Mouse (Mus musculus) spleen, adult 18-20 months (tissue): ENCODE measurements around the gene Tmem175.

Experiments
- DNase-seq, 2 experiments: peaks; one replicate each; pipeline ENCODE4 v3.0.0; 2022; ENCODE audit warnings: mixed read lengths in 2 of 2

Tmem175 gene

DNA sequence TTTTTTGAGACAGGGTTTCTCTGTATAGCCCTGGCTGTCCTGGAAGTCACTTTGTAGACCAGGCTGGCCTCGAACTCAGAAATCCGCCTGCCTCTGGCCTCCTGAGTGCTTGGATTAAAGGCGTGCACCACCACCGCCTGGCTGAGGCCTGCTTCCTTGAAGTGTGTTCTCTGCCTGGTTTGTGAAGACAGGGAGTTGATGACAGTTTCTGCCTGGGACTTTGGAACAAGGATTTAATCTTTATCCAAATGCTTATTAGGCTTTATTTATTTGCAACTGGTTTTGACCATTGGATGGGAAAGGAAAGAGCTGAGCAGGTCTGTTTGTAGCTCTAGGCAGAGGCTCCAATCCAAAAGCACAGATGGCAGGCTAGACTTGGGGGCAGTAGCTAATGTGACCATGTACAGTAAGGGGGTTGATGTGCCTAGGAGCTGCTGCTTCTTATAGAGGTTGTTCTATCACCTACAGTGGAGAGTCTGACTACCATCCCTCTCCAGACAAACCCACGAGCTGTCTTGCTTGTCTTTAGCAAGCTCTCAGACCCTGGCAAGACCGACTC is 48.8 kb downstream of the Tmem175 start:
- DNase-seq: no peak

- no peak for DNase-seq
Observed at GRCm38 (mm10) chr5:108679909-108680308, 50.3 kb downstream of the Tmem175 start.

GRCm38 (mm10) chr5:108680871-108681270 is 51.3 kb downstream of the Tmem175 start:
- no peak for DNase-seq

GRCm38 (mm10) chr5:108689091-108689490 is 59.5 kb downstream of the Tmem175 start:
- no peak for DNase-seq

- no peak for DNase-seq
Observed at GRCm38 (mm10) chr5:108691152-108691551, 61.6 kb downstream of the Tmem175 start.

GRCm38 (mm10) chr5:108692271-108692670 is 62.7 kb downstream of the Tmem175 start, which contains the start of gene Fgfrl1:
Gene Fgfrl1, plus strand, starts transcription at chr5:108692382.
- DNase-seq: peak; percentile 54 to 74

DNA sequence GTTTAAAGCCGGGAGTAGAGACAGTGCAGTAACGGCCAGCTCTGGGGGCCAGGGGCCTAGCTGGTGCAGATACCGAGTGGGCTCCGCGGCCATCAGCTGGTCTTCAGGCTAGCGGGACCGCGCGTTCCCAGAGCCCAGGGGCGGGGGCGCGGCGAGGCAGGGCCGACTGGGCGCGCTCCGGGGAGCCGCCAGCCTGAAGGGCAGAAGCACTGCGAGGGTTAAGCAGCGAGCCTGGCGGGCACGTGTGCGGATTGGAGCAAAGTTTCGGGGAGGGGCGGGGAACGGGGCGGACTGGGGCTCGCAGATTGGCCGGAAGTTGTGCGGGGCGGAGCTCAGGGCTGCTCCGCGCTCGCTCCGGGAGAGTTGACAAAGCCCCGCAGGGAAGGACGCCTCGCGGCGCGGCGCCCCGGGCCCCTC is 64.3 kb downstream of the Tmem175 start:
- peak; percentile 73 to 79 for DNase-seq

DNA sequence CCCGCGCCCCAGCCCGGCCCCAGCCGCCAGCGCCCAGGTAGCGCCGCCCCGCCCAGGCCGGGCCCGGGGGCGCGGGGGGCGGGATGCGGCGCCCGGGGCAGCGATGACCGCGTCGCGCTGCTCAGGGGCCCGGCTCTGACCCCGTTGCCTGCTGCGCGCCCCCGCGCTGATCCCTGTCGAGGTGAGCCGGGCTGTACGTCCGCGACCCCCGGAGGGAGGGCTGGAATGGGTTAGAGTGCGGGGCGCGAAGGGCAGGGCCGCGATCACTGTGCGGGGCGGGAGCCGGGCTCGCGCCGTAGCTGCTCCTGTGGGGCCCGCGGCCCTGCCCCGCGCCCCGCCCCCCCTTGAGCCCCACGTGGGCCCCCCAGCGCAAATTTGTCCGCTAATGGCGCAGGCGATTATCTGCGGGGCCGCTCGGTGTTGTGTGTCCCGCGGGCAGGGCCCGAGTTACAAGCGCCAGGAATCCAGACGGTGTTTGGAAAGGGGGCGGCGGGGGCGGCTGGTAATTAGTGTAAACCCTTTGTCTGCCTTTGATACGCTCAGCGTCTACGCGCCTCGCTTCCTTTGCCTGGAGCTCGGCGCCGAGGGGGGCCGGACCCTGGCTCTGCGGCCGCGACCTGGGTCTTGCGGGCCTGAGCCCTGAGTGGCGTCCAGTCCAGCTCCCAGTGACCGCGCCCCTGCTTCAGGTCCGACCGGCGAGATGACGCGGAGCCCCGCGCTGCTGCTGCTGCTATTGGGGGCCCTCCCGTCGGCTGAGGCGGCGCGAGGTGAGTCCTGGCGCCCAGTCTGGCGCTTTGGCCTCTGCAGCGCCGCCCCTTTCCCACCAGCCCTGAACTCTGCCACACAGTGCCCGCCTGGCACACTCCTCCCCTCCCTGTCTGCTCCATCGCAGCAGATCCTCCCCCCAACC is 65.0 kb downstream of the Tmem175 start:
- peak; percentile 29 to 40 for DNase-seq

GRCm38 (mm10) chr5:108695861-108696260 is 66.3 kb downstream of the Tmem175 start:
- no peak for DNase-seq

- DNase-seq: no peak
Observed at GRCm38 (mm10) chr5:108696542-108696941, 67.0 kb downstream of the Tmem175 start.

DNA sequence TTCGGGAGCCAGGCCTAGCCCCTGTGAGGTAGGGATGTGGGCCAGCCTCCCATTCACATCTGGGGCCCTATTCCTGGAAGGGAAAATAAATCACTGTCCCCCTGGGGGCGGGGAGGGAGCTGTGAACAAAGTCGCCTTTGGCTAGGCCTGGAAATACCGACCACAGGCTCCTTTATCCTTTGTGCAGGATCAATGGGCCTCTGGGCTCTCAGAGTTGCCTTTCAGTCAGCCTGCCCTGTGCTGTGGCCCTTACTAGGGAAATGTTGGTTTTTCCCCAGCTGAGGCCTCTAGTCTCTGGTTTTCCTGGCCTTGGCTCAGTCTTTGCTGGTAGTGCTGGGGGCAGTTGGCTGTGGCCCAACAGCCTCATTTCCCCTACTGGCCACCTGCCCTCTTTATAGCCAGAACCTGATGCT is 67.8 kb downstream of the Tmem175 start:
- DNase-seq: no peak
